Mouse (Mus musculus) G1E-ER4 (cell line): Measurements from ENCODE around the gene Ift20. TPM values are rescaled to one million over a fixed set of nuclear protein-coding genes. Genes with fewer than 3 reads are reported as not detected.

Experiments
- GATA1 ChIP-seq: IDR thresholded peaks from one replicate; pipeline ENCODE4 v1.8.0; 2012; ENCODE audit warnings: low read length, inconsistent platforms
- polyA plus RNA-seq: library from polyadenylated mRNA; stranded (reverse); fragments of >175 nt; gene quantifications from 2 replicates; pipeline ENCODE4 v1.2.3, GENCODE M21; 2012

Gene Ift20
- polyA plus RNA-seq: 37.8 and 49.7 TPM in 2 replicates

GRCm38 (mm10) chr11:78536080-78536689 is at the start of gene Ift20, which contains the start of gene Tnfaip1:
TSS of gene Ift20 (plus strand) at chr11:78536361.
TSS of gene Tnfaip1 (minus strand) at chr11:78536332.
- TF ChIP-seq GATA1: no peak

DNA sequence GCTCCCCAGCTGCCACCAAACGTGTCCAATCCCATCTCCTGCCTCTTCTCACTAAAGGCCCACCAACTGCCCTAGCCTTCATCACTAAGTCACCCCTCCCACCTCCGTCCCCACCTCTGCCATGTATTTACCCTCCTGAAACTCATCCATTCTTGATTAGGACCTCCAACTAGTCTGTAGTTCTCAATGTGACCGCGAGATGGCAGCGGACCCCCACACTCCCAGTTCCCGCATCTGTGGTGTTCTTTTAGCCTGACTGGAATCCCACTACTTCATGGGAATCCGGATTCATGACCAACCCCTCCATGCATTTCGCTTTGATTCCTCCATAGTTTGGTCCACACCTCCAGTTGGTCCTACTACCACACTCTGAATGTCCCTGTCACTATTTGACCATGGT is 48.0 kb upstream of the Ift20 start:
- TF ChIP-seq GATA1: no peak

GRCm38 (mm10) chr11:78490781-78491241 is 45.4 kb upstream of the Ift20 start:
- TF ChIP-seq GATA1: no peak

GRCm38 (mm10) chr11:78495904-78496303 is 40.3 kb upstream of the Ift20 start:
- TF ChIP-seq GATA1: no peak

DNA sequence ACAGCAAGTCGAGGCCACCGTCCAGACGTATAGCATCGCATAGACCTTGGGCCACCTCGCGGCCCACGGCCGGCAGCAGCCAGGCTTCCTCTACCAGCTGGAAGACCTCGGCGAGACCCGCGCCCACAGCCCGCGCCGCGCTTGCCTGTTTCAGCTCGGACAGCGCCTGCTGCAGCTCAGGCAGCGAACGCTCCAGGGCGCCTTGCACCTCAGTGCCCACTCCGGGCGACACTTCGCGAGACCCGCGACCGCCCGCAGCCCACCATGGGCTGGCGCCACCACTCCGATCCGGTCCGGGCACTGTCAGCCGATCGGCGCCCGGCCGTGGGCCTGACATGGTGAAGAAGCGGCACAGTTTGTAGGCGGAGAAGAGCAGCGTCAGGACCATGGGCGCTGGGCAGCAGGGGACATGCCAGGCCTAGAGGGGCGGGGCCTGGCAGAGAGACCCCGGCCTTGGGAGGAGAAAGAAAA is 39.1 kb upstream of the Ift20 start:
- TF ChIP-seq GATA1: no peak

- TF ChIP-seq GATA1: no peak
Observed at GRCm38 (mm10) chr11:78497544-78498522, 38.3 kb upstream of the Ift20 start, which contains the start of gene Sarm1. TSS of gene Sarm1 (minus strand) at chr11:78497754.

- no peak for TF ChIP-seq GATA1
Observed at GRCm38 (mm10) chr11:78499004-78499403, 37.2 kb upstream of the Ift20 start, which contains the start of gene Vtn. TSS of gene Vtn (plus strand) at chr11:78499091.

DNA sequence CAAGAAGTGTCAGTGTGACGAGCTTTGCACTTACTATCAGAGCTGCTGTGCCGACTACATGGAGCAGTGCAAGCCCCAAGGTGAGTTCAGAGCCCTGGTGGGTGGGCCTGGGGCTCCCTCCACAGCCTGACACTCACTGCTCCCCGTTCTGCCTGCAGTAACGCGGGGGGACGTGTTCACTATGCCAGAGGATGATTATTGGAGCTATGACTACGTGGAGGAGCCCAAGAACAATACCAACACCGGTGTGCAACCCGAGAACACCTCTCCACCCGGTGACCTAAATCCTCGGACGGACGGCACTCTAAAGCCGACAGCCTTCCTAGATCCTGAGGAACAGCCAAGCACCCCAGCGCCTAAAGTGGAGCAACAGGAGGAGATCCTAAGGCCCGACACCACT is 36.6 kb upstream of the Ift20 start:
- no peak for TF ChIP-seq GATA1

DNA sequence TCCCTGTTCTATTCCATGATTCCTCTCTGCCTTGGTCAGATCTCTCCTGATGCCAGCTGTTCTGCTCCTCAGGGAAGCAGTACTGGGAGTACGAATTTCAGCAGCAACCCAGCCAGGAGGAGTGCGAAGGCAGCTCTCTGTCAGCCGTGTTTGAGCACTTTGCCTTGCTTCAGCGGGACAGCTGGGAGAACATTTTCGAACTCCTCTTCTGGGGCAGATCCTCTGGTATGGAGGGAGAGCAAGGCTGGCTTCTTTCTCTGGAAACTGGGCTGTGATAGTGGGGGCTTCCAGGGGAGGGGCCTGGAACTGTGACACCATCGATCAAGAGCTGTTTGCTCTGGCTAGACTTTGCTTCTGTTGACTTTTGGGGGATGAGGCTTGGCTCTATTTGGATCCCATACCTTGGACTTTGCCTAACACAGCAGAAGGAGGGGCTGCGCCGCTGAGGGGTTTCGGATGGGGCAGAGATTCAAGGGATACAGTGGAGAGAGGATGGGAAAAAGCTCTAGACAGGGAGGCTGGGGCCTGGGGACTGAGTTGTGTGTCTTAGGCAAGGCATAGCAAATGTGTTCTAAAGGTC is 35.4 kb upstream of the Ift20 start:
- TF ChIP-seq GATA1: no peak

- TF ChIP-seq GATA1: no peak
Observed at GRCm38 (mm10) chr11:78501529-78501928, 34.6 kb upstream of the Ift20 start.

DNA sequence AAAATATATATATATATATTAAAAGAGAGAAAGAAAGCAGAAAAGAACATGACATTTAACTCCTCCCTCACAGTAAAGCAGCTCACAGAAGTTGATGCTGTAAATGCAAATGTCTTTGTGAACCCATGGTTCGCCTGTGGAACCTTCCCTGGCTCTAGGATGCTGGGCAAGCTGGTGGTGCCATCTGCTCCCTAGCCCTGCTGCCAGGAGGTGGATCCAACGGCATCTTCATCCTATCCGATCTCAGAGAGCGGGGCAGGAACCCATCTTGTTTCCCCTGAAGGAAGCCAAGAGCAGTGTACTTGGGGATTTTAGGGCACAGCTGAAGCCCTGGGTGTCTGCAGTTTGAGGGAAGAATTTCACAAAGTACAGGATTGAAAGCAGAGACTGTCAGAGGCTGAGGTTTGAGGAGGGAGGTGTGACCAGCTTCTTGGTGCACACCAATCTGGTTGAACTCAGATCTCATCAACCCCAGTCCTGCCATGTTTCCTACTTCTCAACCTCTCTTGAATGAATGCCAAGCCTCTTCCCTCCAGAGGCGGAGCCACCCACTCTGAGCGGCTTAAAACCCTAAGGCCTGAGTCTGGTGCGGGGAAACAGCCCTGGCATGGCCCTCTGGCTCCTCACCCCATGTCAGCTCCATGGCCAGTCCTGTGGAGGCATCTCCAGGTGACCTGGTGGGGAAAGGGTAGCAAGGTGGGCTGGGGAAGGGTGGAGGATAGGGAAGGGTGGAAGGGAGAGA is 33.1 kb upstream of the Ift20 start, which contains the start of gene Sebox:
Gene Sebox, plus strand, starts transcription at position 539 of the 742 bp plus-strand sequence.
- no peak for TF ChIP-seq GATA1

GRCm38 (mm10) chr11:78505430-78505829 is 30.7 kb upstream of the Ift20 start:
- no peak for TF ChIP-seq GATA1

- no peak for TF ChIP-seq GATA1
Observed at GRCm38 (mm10) chr11:78509148-78509547, 27.0 kb upstream of the Ift20 start.

DNA sequence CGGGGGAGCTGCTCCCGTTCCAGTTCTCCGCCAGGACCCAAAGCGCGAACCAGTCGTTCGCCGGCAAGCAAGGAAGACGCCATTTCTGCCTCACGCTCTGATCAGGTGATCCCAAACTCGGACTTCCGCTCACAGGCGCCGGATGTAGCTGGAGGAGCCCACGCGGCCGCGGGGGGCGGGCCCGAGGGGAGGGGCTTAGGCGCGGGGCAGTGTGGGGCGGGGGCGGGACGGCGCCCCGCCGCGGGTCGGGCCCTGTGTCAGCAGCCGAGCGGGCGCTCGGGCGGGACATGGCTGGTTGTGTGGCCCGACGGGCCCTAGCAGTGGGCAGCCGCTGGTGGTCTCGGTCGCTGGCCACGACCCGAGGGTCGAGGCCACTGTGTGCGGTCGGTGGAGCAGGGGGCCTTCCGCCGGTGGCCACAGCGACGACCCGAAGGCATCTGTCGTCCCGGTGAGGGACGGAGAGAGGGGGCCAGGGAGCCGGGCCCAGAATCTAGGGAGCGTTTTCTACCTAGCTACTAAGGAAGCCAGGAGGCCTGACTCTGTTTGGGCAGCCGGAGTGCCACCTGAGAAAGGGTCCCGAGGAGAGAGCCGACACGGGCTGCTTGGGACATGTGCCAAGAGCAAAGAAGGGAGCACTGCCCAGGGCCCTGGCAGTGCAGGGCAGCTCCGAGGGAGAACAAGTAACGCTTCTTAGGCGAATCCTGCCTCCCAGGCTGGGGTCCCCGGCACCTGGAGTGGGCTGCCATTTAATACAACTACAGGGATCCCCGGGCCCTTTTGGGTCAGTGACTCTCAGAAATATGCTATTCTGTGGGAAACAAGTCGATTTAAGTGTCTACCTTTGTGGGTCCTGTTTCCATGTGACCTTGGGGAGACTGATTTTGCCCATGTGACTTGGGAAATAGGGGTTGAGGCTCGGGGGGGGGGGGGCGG is 23.9 kb upstream of the Ift20 start, which contains the start of the genes Tmem199 and Poldip2:
Gene Tmem199, minus strand, starts transcription at position 148 of the 933 bp plus-strand sequence.
Gene Poldip2, plus strand, starts transcription at position 169 of the 933 bp plus-strand sequence.
- TF ChIP-seq GATA1: no peak
